Mouse (Mus musculus) hindbrain, embryonic 12.5 days (tissue): ENCODE measurements at regions not wholly inside any gene's neighbourhood (a gene's known extent, or its start where the extent isn't known, plus 50 kb on each side); places are given as distances from the start of the nearest gene placed in this dataset.

Experiments
- ATAC-seq: fragments of 200-750 bp; cut with Nextera tagmentation; 2 replicates; pipeline ENCODE4 v1.8.0; 2017; ENCODE audit warnings: moderate TSS enrichment; ENCODE audit not compliant: low FRiP score
- H3K27ac ChIP-seq: fragments of 300-500 bp; sonication (generic); 2 replicates; pipeline ENCODE4 v1.5.1; 2016; ENCODE audit warnings: mild to moderate bottlenecking
- H3K27me3 ChIP-seq: fragments of 300-500 bp; sonication (generic); 2 replicates; pipeline ENCODE4 v1.6.1; 2016; ENCODE audit warnings: mild to moderate bottlenecking
- H3K36me3 ChIP-seq: fragments of 300-500 bp; sonication (generic); 2 replicates; pipeline ENCODE4 v1.6.1; 2016; ENCODE audit warnings: mild to moderate bottlenecking
- H3K4me1 ChIP-seq: fragments of 300-500 bp; sonication (generic); 2 replicates; pipeline ENCODE4 v1.6.1; 2016
- H3K4me2 ChIP-seq: fragments of 300-500 bp; sonication (generic); replicated peaks from 2 replicates; pipeline ENCODE4 v1.6.1; 2016; ENCODE audit warnings: mild to moderate bottlenecking
- H3K4me3 ChIP-seq: fragments of 300-500 bp; sonication (generic); 2 replicates; pipeline ENCODE4 v1.5.1; 2016; ENCODE audit warnings: mild to moderate bottlenecking
- H3K9ac ChIP-seq: fragments of 300-500 bp; sonication (generic); 2 replicates; pipeline ENCODE4 v1.6.1; 2016; ENCODE audit warnings: mild to moderate bottlenecking, moderate library complexity
- H3K9me3 ChIP-seq: fragments of 300-500 bp; sonication (generic); replicated peaks from 2 replicates; pipeline ENCODE4 v1.6.1; 2016; ENCODE audit warnings: mild to moderate bottlenecking
- WGBS: fragments of 180-500 bp; shearing (Covaris S2); methylation state at CpG from one replicate; pipeline ENCODE4 v1.1.7; 2016; 5-methylcytosine and 5-hydroxymethylcytosine counted together

GRCm38 (mm10) chr10:17523558-17524328 is 199.3 kb upstream of the Cited2 start:
- 0 out of 2 replicates have a peak, but pooled peaks cover 2% of the 10 kb centered on the region for H3K4me1 ChIP-seq
- H3K36me3 ChIP-seq = no peaks in the 10 kb centered on the region
- H3K4me3 ChIP-seq = no peak overlapping the region
- H3K27ac ChIP-seq = no peak overlapping the region
- H3K27me3 ChIP-seq = no peaks in the 10 kb centered on the region
- H3K4me2 ChIP-seq = no peak overlapping the region
- ATAC-seq = no peak
- no peaks in the 10 kb centered on the region for H3K9me3 ChIP-seq
- 76% methylated on average over 6 of the region's 6 CpGs for WGBS
- no peak overlapping the region for H3K9ac ChIP-seq

- no peaks in the 10 kb centered on the region for H3K27me3 ChIP-seq
- H3K4me1 ChIP-seq = 0 out of 2 replicates have a peak, but pooled peaks cover 2% of the 10 kb centered on the region
- ATAC-seq = no peak
- H3K4me3 ChIP-seq = no peak overlapping the region
- H3K9ac ChIP-seq = no peak overlapping the region
- 59% methylated on average over 4 of the region's 4 CpGs for WGBS
- no peaks in the 10 kb centered on the region for H3K36me3 ChIP-seq
- no peaks in the 10 kb centered on the region for H3K9me3 ChIP-seq
- H3K4me2 ChIP-seq = no peak overlapping the region
- no peak overlapping the region for H3K27ac ChIP-seq
These were observed 195.8 kb upstream of the Cited2 start for GRCm38 (mm10) chr10:17527151-17527737.

GRCm38 (mm10) chr10:17528116-17528515 is 194.9 kb upstream of the Cited2 start:
- WGBS = 89% methylated on average over 2 of the region's 2 CpGs
- Histone ChIP-seq H3K4me3 (no peak overlapping the region), H3K9me3 (no peaks in the 10 kb centered on the region), H3K36me3 (no peaks in the 10 kb centered on the region), H3K27me3 (no peaks in the 10 kb centered on the region), H3K9ac (no peak overlapping the region), H3K27ac (no peak overlapping the region), H3K4me1 (0 out of 2 replicates have a peak, but pooled peaks cover 2% of the 10 kb centered on the region), H3K4me2 (no peak overlapping the region)
- no peak for ATAC-seq

GRCm38 (mm10) chr10:17528846-17529245 is 194.2 kb upstream of the Cited2 start:
- no peaks in the 10 kb centered on the region for H3K36me3 ChIP-seq
- H3K4me3 ChIP-seq = no peak overlapping the region
- no peak for ATAC-seq
- H3K27ac ChIP-seq = no peak overlapping the region
- H3K4me2 ChIP-seq = no peak overlapping the region
- no peak overlapping the region for H3K9ac ChIP-seq
- no peaks in the 10 kb centered on the region for H3K9me3 ChIP-seq
- H3K27me3 ChIP-seq = no peaks in the 10 kb centered on the region
- 0 out of 2 replicates have a peak, but pooled peaks cover 2% of the 10 kb centered on the region for H3K4me1 ChIP-seq
- 83% methylated on average over 6 of the region's 6 CpGs for WGBS

GRCm38 (mm10) chr10:17529851-17530509 is 193.0 kb upstream of the Cited2 start:
- no peaks in the 10 kb centered on the region for H3K27me3 ChIP-seq
- no peak overlapping the region for H3K9ac ChIP-seq
- no peak for ATAC-seq
- WGBS = 94% methylated on average over 4 of the region's 4 CpGs
- no peak overlapping the region for H3K27ac ChIP-seq
- 0 out of 2 replicates have a peak, but pooled peaks cover 2% of the 10 kb centered on the region for H3K4me1 ChIP-seq
- no peaks in the 10 kb centered on the region for H3K9me3 ChIP-seq
- H3K4me2 ChIP-seq = no peak overlapping the region
- no peaks in the 10 kb centered on the region for H3K36me3 ChIP-seq
- no peak overlapping the region for H3K4me3 ChIP-seq

GRCm38 (mm10) chr10:17531021-17531420 is 192.0 kb upstream of the Cited2 start:
- no peak for ATAC-seq
- Histone ChIP-seq H3K27ac (no peak overlapping the region), H3K9me3 (no peaks in the 10 kb centered on the region), H3K4me2 (no peak overlapping the region), H3K4me3 (no peak overlapping the region), H3K27me3 (no peaks in the 10 kb centered on the region), H3K36me3 (no peaks in the 10 kb centered on the region), H3K4me1 (0 out of 2 replicates have a peak, but pooled peaks cover 2% of the 10 kb centered on the region), H3K9ac (no peak overlapping the region)
- 89% methylated on average over 3 of the region's 3 CpGs for WGBS

- no peaks in the 10 kb centered on the region for H3K4me1 ChIP-seq
- H3K9me3 ChIP-seq = no peaks in the 10 kb centered on the region
- no peaks in the 10 kb centered on the region for H3K27me3 ChIP-seq
- no peaks in the 10 kb centered on the region for H3K36me3 ChIP-seq
- WGBS = 94% methylated on average over 6 of the region's 6 CpGs
- no peak overlapping the region for H3K27ac ChIP-seq
- no peak for ATAC-seq
- no peak overlapping the region for H3K4me2 ChIP-seq
- H3K4me3 ChIP-seq = no peak overlapping the region
- H3K9ac ChIP-seq = no peak overlapping the region
These were observed 184.0 kb upstream of the Cited2 start for GRCm38 (mm10) chr10:17538944-17539533.

- 77% methylated on average over 6 of the region's 6 CpGs for WGBS
- Histone ChIP-seq H3K27ac (no peak overlapping the region), H3K4me1 (no peaks in the 10 kb centered on the region), H3K4me2 (no peak overlapping the region), H3K4me3 (no peak overlapping the region), H3K9me3 (no peaks in the 10 kb centered on the region), H3K27me3 (no peaks in the 10 kb centered on the region), H3K9ac (no peak overlapping the region), H3K36me3 (no peaks in the 10 kb centered on the region)
- ATAC-seq = no peak
These were observed 182.3 kb upstream of the Cited2 start for GRCm38 (mm10) chr10:17540404-17541375.

- Histone ChIP-seq H3K27me3 (no peaks in the 10 kb centered on the region), H3K4me3 (no peak overlapping the region), H3K9ac (no peak overlapping the region), H3K9me3 (no peaks in the 10 kb centered on the region), H3K4me2 (no peak overlapping the region), H3K4me1 (no peaks in the 10 kb centered on the region), H3K36me3 (no peaks in the 10 kb centered on the region), H3K27ac (no peak overlapping the region)
- ATAC-seq = no peak
- WGBS = 79% methylated on average over 8 of the region's 8 CpGs
These were observed 180.7 kb upstream of the Cited2 start for GRCm38 (mm10) chr10:17542104-17542846.

- 90% methylated on average over 5 of the region's 5 CpGs for whole genome bisulfite sequencing
- H3K36me3 ChIP-seq = no peaks in the 10 kb centered on the region
- no peak overlapping the region for H3K4me2 ChIP-seq
- no peak overlapping the region for H3K27ac ChIP-seq
- no peaks in the 10 kb centered on the region for H3K9me3 ChIP-seq
- no peak for ATAC-seq
- H3K27me3 ChIP-seq = no peaks in the 10 kb centered on the region
- no peak overlapping the region for H3K9ac ChIP-seq
- H3K4me1 ChIP-seq = no peaks in the 10 kb centered on the region
- no peak overlapping the region for H3K4me3 ChIP-seq
These were observed 180.1 kb upstream of the Cited2 start for GRCm38 (mm10) chr10:17542847-17543421.

GRCm38 (mm10) chr10:17545291-17545690 is 177.7 kb upstream of the Cited2 start:
- Histone ChIP-seq H3K27me3 (no peaks in the 10 kb centered on the region), H3K9ac (no peak overlapping the region), H3K4me1 (no peaks in the 10 kb centered on the region), H3K4me3 (no peak overlapping the region), H3K27ac (no peak overlapping the region), H3K9me3 (no peaks in the 10 kb centered on the region), H3K36me3 (no peaks in the 10 kb centered on the region), H3K4me2 (no peak overlapping the region)
- ATAC-seq = no peak
